Mouse (Mus musculus): ENCODE measurements around the gene Mto1.
"Not testable (repeated sequence)": the region's sequence is repeated elsewhere in the genome, so short reads cannot be mapped to it uniquely, and the experiment has no call there.

Gene Mto1

DNA sequence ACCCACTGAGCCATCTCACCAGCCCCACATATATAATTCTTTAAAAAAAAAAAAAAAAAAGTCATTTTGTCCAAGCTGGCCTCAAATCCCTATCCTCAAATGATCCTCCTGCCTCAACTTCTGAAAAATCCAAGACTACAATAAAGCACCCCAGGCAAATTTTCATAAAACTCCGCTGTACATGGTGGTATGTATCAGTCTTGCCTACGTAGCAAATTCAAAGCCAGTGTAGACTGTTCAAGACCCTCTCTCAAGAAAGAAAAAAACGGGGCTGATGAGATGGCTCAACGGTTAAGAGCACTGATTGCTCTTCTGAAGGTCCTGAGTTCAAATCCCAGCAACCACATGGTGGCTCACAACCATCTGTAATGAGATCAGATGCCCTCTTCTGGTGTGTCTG, 27.9 kb downstream of the Mto1 start:
- DNase-seq (ENCODE audit: low spot score), result no peak

DNA sequence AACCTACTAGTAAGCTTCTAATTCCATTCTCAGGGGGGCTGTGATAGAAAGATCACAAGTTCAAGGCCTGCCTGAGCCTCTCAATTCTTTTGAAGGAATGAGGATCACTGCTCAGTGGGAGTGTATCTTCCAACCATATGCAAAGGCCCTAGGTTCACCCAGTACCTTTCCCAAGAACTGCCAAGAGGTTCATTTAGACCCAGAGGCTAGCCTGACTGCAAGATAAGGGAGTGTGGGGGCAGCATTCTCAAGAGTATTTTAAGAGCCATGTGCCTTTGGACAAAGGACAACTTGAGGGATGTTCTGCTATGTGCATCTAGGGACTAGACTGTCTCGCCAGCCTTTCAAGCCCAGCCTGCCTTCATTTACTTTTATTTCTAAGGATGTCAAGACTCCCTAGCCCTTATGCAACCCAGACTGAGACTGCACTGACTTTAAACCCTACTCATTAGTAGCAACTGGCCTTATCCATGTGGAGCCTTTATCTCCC, 28.6 kb downstream of the Mto1 start:
- DNase-seq (ENCODE audit: low spot score), result peak; percentile 52

DNA sequence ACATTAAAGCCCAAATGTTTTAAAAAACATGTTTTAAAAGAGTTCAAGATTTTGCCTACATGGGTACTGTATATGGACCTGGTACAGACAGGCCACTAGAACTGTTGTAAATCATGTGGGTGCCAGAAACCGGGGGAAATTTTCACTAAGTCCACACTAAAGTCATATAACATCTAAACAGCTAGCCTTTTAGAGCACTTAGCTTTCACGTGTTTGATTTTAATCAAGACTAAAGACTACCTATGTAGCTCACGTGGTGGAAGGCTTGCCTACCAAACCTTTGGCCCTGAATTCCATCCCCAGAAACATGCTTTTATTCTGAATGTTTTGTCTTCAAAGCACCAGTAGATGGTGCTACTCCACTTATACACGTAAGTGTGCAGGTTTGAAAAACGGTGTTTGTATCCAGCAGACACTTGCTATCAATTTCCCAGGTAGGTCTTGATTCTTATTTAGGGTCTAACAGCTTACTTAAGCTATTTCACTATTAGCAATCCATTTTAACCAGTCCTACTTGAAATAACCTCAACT, 29.1 kb downstream of the Mto1 start:
- peak; percentile 70 for DNase-seq (ENCODE audit: low spot score)

DNA sequence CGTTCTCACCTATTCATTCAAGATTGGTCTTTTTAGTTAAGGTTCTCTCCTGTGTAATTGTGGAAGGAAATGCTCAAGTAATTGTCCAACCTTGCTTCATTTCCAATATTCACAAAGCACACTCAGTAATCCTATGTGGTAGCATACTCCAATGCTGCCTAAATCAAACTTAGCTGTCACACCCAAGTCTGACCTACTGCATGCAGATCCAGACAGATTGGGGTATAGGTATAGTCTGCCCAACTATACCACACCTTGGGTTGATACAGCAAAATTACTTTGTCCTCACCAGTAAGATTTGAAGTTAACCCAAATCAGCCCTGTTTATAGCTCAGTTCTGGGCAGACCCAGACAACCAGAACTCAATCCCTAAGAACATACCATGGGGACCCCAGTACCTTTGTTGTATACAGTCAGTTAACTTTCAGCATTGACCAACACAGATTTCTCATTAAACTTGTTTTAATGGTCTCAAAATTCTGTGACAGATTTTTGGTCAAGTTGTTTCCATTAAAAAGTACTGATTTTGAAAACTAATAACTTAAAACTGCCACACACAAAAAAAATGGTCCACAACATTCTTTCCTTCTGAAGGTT, 30.1 kb downstream of the Mto1 start:
- not testable (repeated sequence) for DNase-seq (ENCODE audit: low spot score)

DNA sequence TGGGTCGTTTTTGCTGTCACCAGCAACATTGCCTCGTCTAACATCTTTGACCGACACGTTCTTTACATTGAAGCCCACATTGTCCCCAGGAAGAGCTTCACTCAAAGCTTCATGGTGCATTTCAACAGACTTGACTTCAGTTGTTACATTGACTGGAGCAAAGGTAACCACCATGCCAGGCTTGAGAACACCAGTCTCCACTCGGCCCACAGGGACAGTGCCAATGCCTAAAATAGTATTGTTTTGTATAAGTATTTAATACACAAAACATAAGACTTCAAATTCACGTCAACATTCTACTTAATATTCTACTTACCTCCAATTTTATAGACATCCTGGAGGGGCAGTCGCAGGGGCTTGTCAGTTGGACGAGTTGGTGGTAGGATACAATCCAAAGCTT, 31.3 kb downstream of the Mto1 start:
- DNase-seq (ENCODE audit: low spot score), result not testable (repeated sequence)

DNA sequence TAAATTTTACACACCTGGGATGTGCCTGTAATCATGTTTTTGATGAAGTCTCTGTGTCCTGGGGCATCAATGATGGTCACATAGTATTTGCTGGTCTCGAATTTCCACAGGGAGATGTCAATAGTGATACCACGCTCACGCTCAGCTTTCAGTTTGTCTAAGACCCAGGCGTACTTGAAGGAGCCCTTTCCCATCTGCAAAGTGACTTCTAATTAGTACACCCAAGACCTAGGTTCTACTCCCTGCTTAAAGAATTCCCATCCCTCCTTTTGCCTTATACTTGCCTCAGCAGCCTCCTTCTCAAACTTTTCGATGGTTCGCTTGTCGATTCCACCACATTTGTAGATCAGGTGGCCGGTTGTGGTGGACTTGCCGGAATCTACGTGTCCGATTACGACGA, 32.2 kb downstream of the Mto1 start:
- not testable (repeated sequence) for DNase-seq (ENCODE audit: low spot score)

DNA sequence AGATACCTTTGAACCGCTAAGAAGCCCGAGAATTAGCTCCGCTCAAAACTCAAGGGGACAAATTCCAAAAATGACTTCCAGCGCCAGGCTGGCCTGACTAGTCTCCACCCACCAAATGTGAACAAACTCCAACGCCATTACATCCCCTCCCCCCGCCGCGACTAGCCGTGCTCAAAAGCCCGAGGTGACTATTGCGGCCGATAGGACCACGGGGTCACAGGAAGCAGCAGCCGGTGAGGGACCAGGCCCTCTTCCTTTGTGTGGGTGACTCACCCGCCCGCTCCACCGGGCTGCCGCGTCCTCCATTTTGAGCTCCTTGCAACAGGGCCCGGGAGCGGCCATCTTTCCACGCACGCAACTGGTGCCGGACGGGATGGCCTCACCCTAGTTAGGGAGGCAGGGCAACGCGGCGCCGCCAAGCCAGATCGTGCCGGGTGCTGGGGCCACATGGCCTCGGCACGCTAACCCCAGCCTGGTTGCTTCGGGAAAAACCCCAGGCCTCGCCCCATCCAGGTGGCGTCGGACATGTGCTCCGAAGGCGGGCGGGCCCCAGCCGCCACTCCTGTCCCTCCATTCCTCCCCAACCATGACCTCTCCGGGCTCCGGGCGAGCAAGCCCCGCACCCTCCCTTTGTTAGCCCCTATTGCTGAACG, 32.8 kb downstream of the Mto1 start:
- peak; percentile 75 for DNase-seq (ENCODE audit: low spot score)

DNA sequence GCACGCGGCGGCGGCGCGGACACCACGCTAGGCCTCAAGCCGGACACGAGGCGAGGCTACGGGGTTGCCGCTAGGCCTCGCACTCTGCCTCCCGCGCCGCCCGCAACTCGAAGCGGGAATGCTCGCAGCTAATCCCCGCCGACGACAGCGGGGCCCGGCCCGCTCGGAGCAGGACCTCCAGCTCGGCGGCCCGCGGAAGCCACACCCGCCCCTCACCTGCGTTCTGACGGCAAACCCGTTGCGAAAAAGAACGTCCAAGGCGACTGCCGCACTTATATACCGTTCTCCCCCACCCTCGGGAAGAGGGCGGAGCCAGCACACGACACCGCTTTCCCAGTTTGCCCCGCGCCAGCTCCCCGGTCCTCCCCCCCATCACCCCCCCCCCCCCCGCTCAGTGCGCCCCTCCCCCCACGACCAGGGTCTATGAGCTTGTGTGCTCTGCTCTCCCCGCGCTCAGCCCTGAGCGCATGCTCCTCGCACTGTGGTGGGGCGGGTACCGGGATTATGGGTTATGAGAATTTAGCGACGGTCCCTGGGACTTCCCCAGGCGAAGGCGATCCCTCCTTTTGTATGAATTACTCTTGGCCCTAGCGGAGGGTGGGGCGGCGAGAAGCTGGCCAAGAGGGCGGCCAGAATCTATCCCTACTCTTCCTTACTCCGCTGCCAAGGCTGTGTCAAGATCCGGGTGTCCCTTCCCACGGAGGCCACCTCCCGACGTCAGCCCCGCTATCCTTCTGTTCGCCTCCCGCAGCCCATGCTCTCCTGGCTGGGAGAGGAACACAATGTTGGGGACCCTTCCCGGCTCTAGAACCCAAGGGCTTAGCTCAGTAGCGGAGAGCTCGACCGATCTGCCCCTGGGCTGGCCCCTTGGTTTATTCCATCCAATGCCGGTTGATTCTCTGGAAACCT, 33.7 kb downstream of the Mto1 start:
- peak; percentile 98 for DNase-seq (ENCODE audit: low spot score)

DNA sequence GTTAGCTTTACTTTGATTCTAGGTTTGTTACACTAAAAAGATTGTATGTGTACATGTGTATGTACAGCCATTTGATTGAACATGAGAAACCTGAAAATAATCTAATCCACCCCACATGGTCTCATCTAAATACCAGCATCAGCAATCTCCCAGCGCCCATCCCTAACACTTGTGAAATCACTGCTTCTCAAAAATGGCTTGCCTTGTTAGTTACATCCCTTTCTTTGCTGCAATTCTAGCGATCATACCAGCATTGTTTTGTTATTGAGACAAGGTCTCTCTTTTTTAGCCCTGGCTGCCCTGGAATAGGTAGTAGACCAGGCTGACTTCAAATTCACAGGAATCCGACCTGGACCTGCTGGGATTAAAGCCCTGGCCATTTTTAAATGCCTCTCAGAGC, 34.4 kb downstream of the Mto1 start:
- no peak for DNase-seq (ENCODE audit: low spot score)

DNA sequence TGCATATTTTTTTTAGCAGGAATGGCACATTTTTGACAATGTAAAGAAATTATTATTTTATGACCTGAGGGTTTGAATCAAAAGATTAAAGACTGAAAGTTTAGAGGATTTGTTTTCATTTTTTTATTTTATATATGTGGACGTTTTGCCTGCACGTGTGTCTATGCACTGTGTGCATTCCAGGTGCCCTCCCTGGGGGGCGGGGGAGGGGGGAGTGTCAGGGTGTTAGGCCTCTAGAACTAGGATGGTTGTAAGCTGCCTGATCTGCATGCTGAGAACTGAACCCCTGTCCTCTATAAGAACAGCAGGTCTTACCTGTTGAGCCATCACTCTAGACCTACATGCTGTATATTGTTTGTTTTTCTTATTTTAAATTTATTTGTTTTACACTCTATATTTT, 36.7 kb downstream of the Mto1 start:
- no peak for DNase-seq (ENCODE audit: low spot score)

DNA sequence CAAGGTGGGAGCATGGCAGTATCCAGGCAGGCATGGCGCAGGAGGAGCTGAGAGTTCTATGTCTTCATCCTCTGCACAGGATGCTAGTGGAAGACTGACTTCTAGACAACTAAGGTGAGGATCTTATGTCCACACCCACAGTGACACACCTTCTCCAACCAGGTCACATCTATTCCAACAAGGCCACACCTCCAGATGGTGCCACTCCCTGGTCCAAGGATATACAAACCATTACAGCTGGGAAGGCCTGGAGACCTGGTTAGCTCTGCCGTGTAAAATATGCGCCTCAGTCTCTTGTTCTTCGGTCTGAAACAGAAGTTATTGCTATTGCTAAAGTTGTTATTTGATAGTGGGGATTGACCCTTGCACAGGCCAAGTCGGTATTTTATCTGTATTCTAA, 40.0 kb downstream of the Mto1 start:
- DNase-seq (ENCODE audit: low spot score), result not testable (repeated sequence)

DNA sequence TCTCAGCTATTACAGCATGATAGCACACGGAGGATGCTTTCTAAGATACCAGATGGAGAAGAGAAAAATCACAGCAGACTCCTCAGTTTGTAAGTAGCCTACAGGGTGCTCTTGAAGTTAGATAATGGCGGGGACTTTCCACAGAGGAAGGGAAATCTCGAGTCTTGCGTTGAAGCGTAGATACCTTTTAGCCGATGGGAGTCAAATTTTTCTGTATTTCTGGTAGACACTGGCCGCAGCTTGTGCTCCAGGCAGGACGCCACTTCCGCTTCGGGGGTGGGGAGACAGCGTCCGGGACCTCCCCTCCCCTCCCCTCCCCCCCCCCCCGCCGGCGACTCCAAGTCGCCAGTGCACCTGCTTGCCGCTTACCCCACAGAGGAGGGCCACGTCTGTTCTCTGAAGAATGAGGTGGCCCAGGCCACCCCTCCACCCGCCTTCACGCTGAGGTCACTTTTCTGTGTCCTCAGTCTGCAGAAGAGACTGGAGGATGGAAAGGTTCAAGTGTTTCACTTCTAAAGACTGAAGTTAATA, 40.9 kb downstream of the Mto1 start, which contains the start of gene Eef1a1:
TSS of gene Eef1a1 (minus strand) at position 262 of the 531 bp plus-strand sequence.
- DNase-seq (ENCODE audit: low spot score), result no peak

DNA sequence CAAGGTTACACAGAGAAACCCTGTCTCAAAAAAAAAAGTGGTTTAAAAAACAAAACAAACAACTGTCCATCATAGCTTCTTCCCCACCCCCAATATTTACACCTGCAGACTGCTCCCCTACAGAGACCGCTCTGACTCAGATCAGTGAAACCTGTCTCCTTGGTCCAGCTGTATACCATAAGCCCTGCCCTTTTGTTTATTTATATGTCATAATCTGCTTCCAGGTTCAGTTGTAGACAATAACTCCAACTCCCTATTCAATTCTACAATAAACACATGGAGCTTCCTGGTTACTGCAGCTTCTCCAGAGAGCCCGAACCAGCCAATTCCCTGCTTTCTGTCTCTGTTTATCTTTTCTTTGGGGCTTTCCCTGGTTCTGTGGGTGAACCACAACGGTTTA, 43.2 kb downstream of the Mto1 start:
- no peak for DNase-seq (ENCODE audit: low spot score)

DNA sequence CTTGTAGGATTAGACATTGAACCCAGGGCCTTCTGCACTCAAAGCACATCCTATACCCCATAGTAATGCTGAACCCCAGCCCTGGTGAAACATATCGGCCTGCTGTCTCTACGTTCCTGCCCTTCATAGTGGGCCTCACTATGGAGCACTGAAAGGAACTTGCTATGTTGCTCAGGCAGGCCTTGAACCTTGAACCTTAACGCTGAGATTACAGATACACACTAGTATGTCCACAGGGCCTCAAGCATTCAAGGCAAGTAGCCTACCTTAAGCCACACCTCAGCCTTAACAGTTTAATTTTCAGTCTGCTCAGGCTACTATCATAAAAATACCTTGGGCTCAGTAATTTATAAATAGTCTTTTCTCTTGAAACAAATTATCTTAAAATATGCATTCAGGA, 44.2 kb downstream of the Mto1 start:
- no peak for DNase-seq (ENCODE audit: low spot score)

DNA sequence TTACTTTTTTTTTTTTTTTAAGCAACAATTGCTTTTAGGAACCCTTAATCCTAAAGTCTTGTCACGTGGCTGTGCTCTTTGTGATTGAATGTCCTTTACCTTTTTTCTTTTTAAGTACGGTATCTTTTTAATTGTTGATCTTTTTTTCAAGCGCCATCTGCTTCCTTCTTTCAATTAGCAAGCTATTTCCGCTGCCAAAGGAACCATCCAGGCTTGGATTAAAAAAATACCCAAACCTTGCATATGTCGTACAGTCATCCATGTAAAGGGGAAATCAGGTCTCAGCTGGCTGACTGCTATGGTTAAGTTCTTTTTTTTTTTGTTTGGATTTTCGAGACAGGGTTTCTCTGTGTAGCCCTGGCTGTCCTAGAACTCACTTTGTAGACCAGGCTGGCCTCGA, 45.2 kb downstream of the Mto1 start:
- no peak for DNase-seq (ENCODE audit: low spot score)

DNA sequence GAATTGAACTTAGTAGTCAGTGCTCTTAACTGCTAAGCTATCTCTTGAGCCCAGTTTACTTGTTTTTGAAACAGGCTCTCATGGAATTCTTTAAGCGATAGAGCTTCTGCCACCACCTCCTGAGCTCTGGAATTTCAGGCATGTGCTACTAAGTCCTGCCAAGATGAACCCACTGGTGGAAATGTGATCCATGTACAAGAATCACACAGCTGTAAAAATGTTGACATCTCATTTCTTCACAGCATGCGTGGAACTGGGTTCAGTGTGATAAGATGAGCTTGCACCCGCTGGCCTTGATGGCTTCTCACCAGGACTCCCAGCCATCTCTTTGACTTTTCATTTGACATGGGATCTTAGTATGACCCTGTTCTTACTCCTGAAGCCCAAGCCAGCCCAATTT, 52.4 kb downstream of the Mto1 start:
- DNase-seq (ENCODE audit: low spot score), result no peak

DNA sequence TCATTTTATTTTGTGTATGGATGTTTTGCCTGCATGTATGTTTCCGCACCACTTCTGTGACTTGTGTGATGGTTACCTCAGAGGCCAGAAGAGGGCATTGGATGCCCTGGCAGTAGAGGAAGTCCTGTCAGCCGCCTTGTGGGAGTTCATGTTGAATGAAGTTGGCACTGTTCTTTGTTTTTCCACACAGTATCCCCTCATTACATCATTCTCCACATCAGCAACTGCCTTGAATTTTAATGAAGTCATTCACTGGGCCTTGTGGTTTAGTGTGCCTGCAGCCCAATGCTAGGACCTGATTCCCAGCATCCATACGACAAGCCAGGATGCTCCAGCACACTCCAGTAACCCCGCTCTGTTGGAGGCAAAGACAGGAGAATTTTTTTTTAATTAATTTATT, 53.3 kb downstream of the Mto1 start:
- no peak for DNase-seq (ENCODE audit: low spot score)

DNA sequence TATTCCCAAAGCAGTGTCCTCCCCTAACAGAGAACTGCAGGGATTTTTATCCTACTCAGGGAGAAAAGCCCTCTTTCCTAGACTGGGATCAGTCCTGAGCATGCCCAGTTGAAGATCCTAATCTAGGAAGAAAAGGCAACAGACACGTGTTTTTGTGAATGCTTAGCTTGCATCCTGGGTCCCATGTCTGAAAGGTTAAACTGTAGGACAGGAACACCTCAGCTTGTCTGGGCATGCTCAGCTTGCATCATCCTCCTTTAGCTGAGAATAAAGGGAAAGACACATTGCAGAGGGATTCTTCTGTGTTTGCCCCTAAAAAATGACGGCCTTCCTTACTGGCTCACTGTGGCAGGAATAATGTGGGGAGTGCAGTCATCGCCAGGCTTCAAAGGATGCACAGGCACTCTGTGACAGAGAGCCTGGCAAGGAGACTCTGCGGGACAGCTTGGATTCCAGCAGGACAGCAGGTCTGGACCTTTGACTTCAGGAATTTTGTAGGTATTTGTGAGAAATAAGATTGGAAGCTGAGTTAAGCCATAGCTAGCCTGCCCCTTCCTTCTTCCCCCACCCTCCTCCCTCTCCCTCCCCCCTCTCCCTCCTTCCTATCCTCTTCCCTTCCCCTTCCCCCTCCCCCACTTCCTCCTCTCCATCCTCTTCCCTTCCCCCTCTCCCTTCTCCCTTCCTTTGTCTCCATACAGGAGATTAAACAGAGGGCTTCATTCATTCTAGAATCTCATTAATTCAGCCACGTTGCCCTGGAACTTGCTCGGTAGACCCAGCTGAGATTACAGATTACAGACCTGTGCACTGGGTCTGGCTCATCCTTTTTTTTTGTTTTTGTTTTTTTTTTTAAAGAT, 55.4 kb downstream of the Mto1 start:
- peak; percentile 59 for DNase-seq (ENCODE audit: low spot score)

DNA sequence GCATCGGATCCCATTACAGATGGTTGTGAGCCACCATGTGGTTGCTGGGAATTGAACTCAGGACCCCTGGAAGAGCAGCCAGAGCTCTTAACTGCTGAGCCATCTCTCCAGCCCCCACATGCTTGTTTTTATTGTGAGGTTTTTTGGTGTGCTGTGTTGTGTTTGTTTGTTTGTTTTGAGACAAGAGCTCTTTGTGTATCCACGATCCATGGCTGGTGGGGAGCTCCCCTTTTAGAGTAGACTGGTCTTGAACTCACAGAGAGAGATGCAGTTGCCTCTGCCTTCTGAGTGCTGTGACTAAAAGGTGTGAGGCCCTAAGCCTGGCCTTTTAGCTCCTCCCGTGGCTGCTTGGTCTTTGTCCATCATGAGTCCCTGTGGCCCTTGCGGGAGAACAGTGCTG, 56.1 kb downstream of the Mto1 start:
- DNase-seq (ENCODE audit: low spot score), result no peak

DNA sequence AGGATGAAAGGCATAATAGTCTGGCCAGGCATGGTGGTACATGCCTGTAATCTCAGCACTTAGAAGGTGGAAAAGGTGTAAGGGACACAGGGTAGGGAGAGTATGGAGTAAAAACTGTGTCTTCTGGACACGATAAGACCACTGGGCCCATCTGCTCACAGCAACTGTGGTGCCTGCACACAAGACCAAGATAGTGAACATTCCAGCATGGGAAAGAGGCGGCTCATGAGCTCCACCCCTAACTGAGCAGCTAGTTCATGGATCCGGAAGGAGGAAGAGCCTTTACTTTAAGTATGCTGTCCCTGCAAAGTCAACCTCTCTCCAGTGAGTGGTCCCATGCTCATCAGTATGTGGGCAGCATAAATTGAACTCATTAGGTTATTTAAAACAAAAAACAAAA, 56.7 kb downstream of the Mto1 start:
- DNase-seq (ENCODE audit: low spot score), result no peak

DNA sequence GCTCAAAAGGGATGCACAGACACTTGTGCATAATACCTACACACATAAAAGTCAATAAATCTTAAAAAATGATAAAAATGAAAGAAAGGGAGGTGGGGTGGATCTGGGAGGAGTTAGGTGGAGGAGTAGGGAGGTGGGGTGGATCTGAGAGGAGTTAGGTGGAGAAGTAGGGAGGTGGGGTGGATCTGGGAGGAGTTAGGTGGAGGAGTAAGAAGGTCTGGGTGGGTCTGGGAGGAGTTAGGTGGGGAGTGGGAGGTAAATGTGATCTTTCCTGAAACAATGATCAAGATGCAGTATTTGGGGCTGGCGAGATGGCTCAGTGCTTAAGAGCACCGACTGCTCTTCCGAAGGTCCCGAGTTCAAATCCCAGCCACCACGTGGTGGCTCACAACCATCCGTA, 57.2 kb downstream of the Mto1 start:
- DNase-seq (ENCODE audit: low spot score), result no peak

Data from retina, embryonic 14.5 days (tissue).